Mouse (Mus musculus) kidney, embryonic 16.5 days (tissue): ENCODE measurements around the gene Stk16. TPM values are rescaled to one million over a fixed set of nuclear protein-coding genes. Genes with fewer than 3 reads are reported as not detected.
"Not testable (repeated sequence)": the region's sequence is repeated elsewhere in the genome, so short reads cannot be mapped to it uniquely, and the experiment has no call there.

Experiments used
- ATAC-seq: fragments of 200-750 bp; cut with Nextera tagmentation; 2 replicates; pipeline ENCODE4 v1.8.0; 2017; ENCODE audit warnings: moderate TSS enrichment; ENCODE audit not compliant: low FRiP score, low TSS enrichment
- H3K27ac ChIP-seq: fragments of 300-500 bp; sonication (generic); 2 replicates; pipeline ENCODE4 v1.5.1; 2014; ENCODE audit warnings: low read length
- H3K27me3 ChIP-seq: fragments of 300-500 bp; sonication (generic); 2 replicates; pipeline ENCODE4 v1.6.1; 2014; ENCODE audit warnings: low read length, control low read depth, mixed read lengths; ENCODE audit not compliant: insufficient read depth
- H3K36me3 ChIP-seq: fragments of 300-500 bp; sonication (generic); 2 replicates; pipeline ENCODE4 v1.6.1; 2014; ENCODE audit warnings: low read length, control low read depth, mixed read lengths; ENCODE audit not compliant: insufficient read depth
- H3K4me1 ChIP-seq: fragments of 300-500 bp; sonication (generic); 2 replicates; pipeline ENCODE4 v1.6.1; 2014; ENCODE audit warnings: low read length, control low read depth, mixed read lengths; ENCODE audit not compliant: insufficient read depth
- H3K4me2 ChIP-seq: fragments of 300-500 bp; sonication (generic); replicated peaks from 2 replicates; pipeline ENCODE4 v1.6.1; 2014; ENCODE audit warnings: low read depth, low read length
- H3K4me3 ChIP-seq: fragments of 300-500 bp; sonication (generic); 2 replicates; pipeline ENCODE4 v1.5.1; 2014; ENCODE audit warnings: mild to moderate bottlenecking, low read length
- H3K9ac ChIP-seq: fragments of 300-500 bp; sonication (generic); replicated peaks from 2 replicates; pipeline ENCODE4 v1.6.1; 2014; ENCODE audit warnings: low read length
- H3K9me3 ChIP-seq: fragments of 300-500 bp; sonication (generic); 2 replicates; pipeline ENCODE4 v1.6.1; 2016; ENCODE audit warnings: low read length, control low read depth
- WGBS: fragments of 180-500 bp; shearing (Covaris S2); extraction: QIAGEN DNeasy Blood & Tissue Kit; methylation state at CpG from one replicate; pipeline ENCODE4 v1.1.7; 2014; 5-methylcytosine and 5-hydroxymethylcytosine counted together
- polyA plus RNA-seq: library from polyadenylated mRNA; unstranded; fragments of >200 nt; fragmentation: Nextera tagmentation; extraction: Ambion mirVana; gene quantifications from 2 replicates; pipeline ENCODE4 v1.2.1, GENCODE M21; 2015

Gene Stk16
- polyA plus RNA-seq, 1 experiment from 2014 or later, result 169 TPM

DNA sequence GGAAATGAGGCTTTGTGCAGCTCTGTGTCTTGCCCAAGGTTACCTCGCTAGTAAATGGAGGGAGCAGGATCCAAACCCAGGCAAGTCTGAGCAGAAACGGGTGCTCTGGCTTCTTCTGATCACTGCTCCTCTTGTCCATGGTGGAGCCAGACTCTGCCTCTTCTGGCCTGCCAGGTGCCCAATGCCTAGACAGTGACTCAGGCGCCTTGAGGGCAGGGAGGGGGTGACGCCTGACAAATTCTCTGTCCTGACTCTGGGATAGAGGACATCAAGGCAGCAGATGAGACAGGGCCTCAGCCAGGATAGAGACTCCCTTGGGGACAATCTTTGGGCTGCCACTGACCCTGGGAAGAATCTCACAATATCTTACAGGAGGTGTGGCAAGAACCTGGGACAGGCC is 20.6 kb downstream of the Stk16 start:
- 71% methylated on average over 4 of the region's 4 CpGs for WGBS
- no peak overlapping the region for H3K9ac ChIP-seq
- ATAC-seq, result no peak
- no peaks in the 10 kb centered on the region for H3K9me3 ChIP-seq
- H3K27ac ChIP-seq, result no peak overlapping the region
- H3K4me1 ChIP-seq, result peaks cover 4% of the 10 kb centered on the region
- H3K27me3 ChIP-seq, result no peaks in the 10 kb centered on the region
- no peaks in the 10 kb centered on the region for H3K36me3 ChIP-seq
- no peak overlapping the region for H3K4me3 ChIP-seq
- no peak overlapping the region for H3K4me2 ChIP-seq

GRCm38 (mm10) chr1:75231664-75232152 is 21.1 kb downstream of the Stk16 start, which contains the start of gene A630095N17Rik:
A630095N17Rik (minus strand) TSS chr1:75232102.
- ATAC-seq, result no peak
- 82% methylated on average over 5 of the region's 5 CpGs for WGBS
- H3K4me2 ChIP-seq, result no peak within 1 kb of the TSS
- H3K27me3 ChIP-seq, result no peaks in the 10 kb centered on the region
- no peak within 1 kb of the TSS for H3K4me3 ChIP-seq
- H3K4me1 ChIP-seq, result peaks cover 5% of the 10 kb centered on the region
- no peaks in the 10 kb centered on the region for H3K36me3 ChIP-seq
- no peak within 1 kb of the TSS for H3K9ac ChIP-seq
- no peaks in the 10 kb centered on the region for H3K9me3 ChIP-seq
- H3K27ac ChIP-seq, result no peak within 1 kb of the TSS

GRCm38 (mm10) chr1:75232489-75232888 is 21.9 kb downstream of the Stk16 start:
- H3K27me3 ChIP-seq, H3K4me3 ChIP-seq, ATAC-seq, H3K9ac ChIP-seq, H3K4me2 ChIP-seq, H3K36me3 ChIP-seq, H3K4me1 ChIP-seq, H3K9me3 ChIP-seq, H3K27ac ChIP-seq: not testable (repeated sequence)
- WGBS, result 66% methylated on average over 4 of the region's 4 CpGs

GRCm38 (mm10) chr1:75234606-75235005 is 24.0 kb downstream of the Stk16 start:
- peaks cover 10% of the 10 kb centered on the region for H3K4me1 ChIP-seq
- H3K27ac ChIP-seq, result no peak overlapping the region
- no peak overlapping the region for H3K4me3 ChIP-seq
- ATAC-seq, result no peak
- peak overlapping the region; percentile 5; the same call in 1 of the 2 replicates for H3K9ac ChIP-seq
- WGBS, result 1% methylated on average over 8 of the region's 8 CpGs
- no peaks in the 10 kb centered on the region for H3K27me3 ChIP-seq
- peaks cover 2% of the 10 kb centered on the region; the same call in 1 of the 2 replicates for H3K36me3 ChIP-seq
- no peaks in the 10 kb centered on the region for H3K9me3 ChIP-seq
- H3K4me2 ChIP-seq, result 0 out of 2 replicates have a peak overlapping the region, but pooled peaks have one; percentile 4

GRCm38 (mm10) chr1:75236117-75237050 is 25.7 kb downstream of the Stk16 start, which contains the start of gene Dnajb2:
Dnajb2 (plus strand) TSS chr1:75236406.
- Histone ChIP-seq H3K4me2 (peak within 1 kb of the TSS; percentile 93), H3K27me3 (no peaks in the 10 kb centered on the region), H3K36me3 (peaks cover 10% of the 10 kb centered on the region; the same call in 1 of the 2 replicates), H3K9me3 (no peaks in the 10 kb centered on the region), H3K4me1 (peaks cover 10% of the 10 kb centered on the region), H3K4me3 (peak within 1 kb of the TSS; percentile 72), H3K9ac (peak within 1 kb of the TSS; percentile 81), H3K27ac (peak within 1 kb of the TSS; percentile 86)
- under 1% methylated on average over 59 of the region's 64 CpGs for WGBS
- ATAC-seq, result peak; percentile 96

DNA sequence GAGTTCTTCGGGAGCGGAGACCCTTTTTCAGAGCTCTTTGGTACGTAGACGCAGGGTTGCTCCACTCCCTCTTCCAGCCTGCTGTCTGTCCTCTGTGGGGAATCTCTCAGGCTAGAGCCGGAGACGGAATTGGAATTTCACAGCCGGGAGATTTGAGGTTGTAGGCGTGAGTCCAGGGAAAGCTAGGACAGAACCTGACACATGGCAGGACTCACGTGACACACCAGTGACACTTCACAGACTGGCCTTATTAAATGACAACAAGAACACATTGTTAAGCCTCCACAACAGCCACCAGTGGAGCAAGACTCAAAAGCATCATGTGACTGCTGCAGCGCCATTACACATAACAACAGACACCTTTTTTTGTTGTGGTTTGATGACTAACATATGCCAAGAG is 29.0 kb downstream of the Stk16 start:
- Histone ChIP-seq H3K4me3 (no peak overlapping the region), H3K9me3 (no peaks in the 10 kb centered on the region)
- no peak for ATAC-seq

GRCm38 (mm10) chr1:75243411-75243810 is 32.8 kb downstream of the Stk16 start:
- Histone ChIP-seq H3K36me3 (peaks cover 24% of the 10 kb centered on the region), H3K9ac (no peak overlapping the region), H3K4me3 (no peak overlapping the region), H3K27ac (no peak overlapping the region), H3K4me2 (no peak overlapping the region), H3K27me3 (no peaks in the 10 kb centered on the region), H3K9me3 (no peaks in the 10 kb centered on the region), H3K4me1 (peaks cover 8% of the 10 kb centered on the region)
- no peak for ATAC-seq
- WGBS, result 90% methylated on average over 14 of the region's 14 CpGs

More for the DNA sequence above, 29.0 kb downstream of the Stk16 start:
- no peaks in the 10 kb centered on the region for H3K27me3 ChIP-seq
- H3K36me3 ChIP-seq, result peaks cover 24% of the 10 kb centered on the region
- no peak overlapping the region for H3K9ac ChIP-seq
- H3K4me1 ChIP-seq, result peaks cover 10% of the 10 kb centered on the region
- H3K27ac ChIP-seq, result no peak overlapping the region
- no peak overlapping the region for H3K4me2 ChIP-seq
- WGBS, result 83% methylated on average over 10 of the region's 10 CpGs

DNA sequence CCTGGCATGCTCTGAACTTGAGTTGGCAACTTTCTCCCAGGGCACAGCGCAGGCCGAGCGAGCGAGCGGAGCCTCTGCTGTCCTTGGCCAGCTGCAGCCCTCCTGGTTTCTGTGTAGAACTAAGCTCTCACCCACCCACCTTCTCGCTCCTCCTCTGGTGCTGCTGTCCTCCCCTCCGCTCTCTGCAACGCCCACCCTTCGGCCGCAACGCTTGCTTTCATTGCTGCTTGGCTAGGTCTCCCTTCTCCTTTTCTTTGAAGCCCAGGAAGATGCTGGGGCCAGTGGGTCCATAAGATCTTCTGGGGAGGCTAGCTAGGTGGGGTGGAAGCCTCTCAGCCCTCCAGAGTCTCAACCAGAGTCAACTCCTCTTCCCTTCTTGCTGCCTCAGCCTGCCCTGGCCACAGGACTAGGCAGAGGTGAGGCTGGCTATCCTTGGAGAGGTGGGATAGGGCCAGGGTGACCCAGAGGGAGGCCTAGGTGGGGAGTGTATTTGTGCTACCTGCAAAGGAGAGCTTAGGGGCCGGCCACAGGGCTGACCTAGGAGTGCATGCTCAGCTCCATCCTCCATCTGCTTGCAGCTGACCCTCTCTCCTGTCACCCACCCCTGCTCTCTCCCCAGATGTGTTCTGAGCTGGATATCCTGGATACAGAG is 33.7 kb downstream of the Stk16 start:
- Histone ChIP-seq H3K4me3 (no peak overlapping the region), H3K27ac (no peak overlapping the region), H3K9me3 (no peaks in the 10 kb centered on the region), H3K4me2 (no peak overlapping the region), H3K9ac (no peak overlapping the region), H3K27me3 (no peaks in the 10 kb centered on the region), H3K4me1 (peaks cover 11% of the 10 kb centered on the region), H3K36me3 (peaks cover 24% of the 10 kb centered on the region)
- WGBS, result 89% methylated on average over 12 of the region's 12 CpGs
- ATAC-seq, result peak; percentile 29

DNA sequence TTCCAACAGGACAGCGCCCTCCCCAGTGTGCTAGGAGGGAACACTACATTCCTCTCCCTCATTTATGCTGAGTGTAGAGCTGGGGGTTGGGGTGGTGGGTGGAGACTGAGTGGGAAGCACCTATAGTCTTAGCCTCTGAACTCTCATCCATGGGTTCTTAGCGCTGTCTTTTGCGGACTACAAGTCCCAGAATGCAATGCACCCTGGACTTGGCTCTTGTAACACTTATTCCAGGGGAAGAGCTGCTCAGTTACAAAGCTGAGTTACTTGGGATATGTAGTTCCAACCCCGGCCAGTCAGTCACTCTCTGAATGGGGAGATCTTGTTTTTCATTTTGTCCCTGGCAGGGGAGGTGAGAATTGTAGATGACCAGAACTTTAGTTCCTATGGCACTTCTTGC is 34.2 kb downstream of the Stk16 start:
- WGBS, result 28% methylated on average over 4 of the region's 4 CpGs
- ATAC-seq, result peak; percentile 69
- peaks cover 11% of the 10 kb centered on the region for H3K4me1 ChIP-seq
- H3K36me3 ChIP-seq, result peaks cover 19% of the 10 kb centered on the region; the same call in 1 of the 2 replicates
- H3K27ac ChIP-seq, result no peak overlapping the region
- no peaks in the 10 kb centered on the region for H3K9me3 ChIP-seq
- no peak overlapping the region for H3K4me2 ChIP-seq
- no peak overlapping the region for H3K4me3 ChIP-seq
- H3K27me3 ChIP-seq, result no peaks in the 10 kb centered on the region
- no peak overlapping the region for H3K9ac ChIP-seq
